Mouse (Mus musculus) lung, postnatal 0 days (tissue): ENCODE results near the gene Acox1.

ENCODE experiments used
- CTCF ChIP-seq: IDR thresholded peaks from 2 replicates; pipeline ENCODE4 v1.5.1; 2016; ENCODE audit warnings: antibody characterized with exemption, mild to moderate bottlenecking
- EP300 ChIP-seq: IDR thresholded peaks from 2 replicates; pipeline ENCODE4 v1.6.1; 2016; ENCODE audit warnings: antibody characterized with exemption, mild to moderate bottlenecking, control low read depth

DNA sequence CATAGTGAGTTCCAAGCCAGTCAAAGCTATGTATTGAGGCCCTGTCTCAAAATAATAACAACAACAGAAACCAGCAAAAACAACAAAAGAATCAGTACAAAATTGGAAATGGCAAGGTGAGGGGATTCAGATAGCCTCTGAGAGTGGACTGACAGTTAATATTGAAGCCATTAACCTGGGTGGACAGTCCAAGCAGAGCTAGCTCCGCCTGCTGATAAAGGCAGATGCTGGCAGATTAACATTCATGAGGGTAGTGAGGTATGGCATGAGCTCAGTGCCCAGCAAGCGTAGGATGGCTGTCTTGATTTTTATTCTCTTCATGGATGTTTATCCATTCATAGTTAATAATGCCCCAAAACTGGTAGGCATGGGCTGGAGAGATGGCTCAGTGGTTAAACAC, 2.3 kb upstream of the Acox1 start:
- TF ChIP-seq CTCF (no peak), EP300 (no peak)
